Mouse (Mus musculus) right cerebral cortex, postnatal 14 days (tissue): Measurements from ENCODE around the gene Socs2.

ENCODE experiments used
- DNase-seq: peaks from one replicate; pipeline ENCODE4 v3.0.0; 2022

The Socs2 gene

GRCm38 (mm10) chr10:95416685-95417495 is at the start of gene Socs2:
Gene Socs2 (minus strand): TSS chr10:95417180.
- DNase-seq = peak; percentile 90

DNA sequence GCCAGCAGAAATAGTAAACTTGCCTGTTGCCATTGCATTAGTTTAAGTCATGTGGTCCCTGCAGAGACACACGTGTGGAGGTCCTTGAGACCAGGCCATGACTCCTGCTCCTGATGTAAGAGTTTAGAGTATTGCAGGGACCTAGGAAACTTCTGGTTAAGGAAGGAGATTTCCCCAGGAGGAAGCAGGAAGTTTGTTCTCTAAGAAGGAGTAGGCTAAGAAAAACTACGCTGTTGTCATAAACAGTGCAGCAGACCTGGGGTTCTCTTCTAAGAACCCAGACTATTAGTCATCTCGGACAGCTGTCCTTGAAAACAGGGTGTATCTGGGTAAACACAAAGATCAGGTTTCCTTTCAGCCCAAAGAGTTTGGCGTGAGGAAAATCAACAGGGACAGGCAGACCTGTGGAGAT is 48.5 kb upstream of the Socs2 start:
- DNase-seq = no peak

DNA sequence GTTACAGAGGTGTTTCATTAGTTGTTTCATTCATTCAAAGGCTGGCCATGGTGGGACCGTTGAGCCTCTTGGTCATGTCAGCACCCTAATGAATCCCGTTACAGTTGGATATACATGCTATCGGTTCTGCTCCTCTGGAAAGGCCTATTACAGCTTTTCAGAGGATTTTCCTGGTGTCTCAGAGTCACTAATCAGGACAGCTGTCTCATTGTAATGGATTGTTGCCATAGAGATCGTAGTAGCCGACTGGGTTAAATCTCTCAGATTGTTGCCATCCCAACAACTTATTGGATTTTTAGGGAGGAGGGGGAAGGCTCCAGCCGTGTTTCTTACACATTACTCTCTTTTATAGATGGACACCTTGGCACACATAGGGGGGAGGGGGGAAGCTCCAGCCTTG is 47.5 kb upstream of the Socs2 start:
- no peak for DNase-seq

GRCm38 (mm10) chr10:95462231-95462630 is 45.3 kb upstream of the Socs2 start:
- no peak for DNase-seq

- no peak for DNase-seq
Measured at GRCm38 (mm10) chr10:95461053-95461553, 44.1 kb upstream of the Socs2 start.

DNA sequence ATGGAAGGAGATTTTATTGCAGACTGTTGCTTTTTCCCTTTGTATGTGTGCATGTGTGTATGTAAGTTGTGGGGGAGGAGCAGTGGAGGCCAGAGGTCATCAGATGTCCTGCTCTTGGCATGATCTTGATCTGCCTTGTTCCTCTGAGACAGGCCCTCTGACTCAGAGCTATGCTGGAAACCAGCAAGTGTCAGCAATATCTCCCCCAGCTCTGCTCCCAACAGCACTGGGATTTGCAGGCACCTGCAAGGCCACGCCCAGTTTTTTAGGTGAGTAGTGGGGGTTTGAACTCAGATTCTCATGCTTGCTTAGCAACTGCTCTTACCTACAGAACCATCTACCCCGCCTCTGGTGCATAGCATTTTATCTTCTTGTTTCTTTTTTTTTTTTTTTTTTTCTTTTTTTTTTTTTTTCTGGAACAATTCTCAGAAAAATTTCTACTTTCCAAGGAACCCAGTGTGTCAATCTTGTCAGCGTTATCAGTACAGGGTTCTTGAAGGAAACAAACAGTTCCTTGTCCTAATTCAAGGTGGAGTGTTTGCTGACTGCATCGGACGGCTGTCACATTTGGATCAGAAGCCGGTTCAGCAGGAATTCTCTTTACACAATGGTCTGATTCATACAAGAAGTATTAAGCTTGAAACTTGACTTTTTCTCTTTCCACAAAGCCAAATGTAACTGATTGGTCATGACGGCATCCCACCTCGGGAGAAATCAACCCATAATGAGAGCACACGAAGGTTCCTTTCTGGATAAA is 41.2 kb upstream of the Socs2 start:
- no peak for DNase-seq

- DNase-seq = no peak
Measured at GRCm38 (mm10) chr10:95457367-95458049, 40.5 kb upstream of the Socs2 start.

- no peak for DNase-seq
Measured at GRCm38 (mm10) chr10:95456103-95456502, 39.1 kb upstream of the Socs2 start.

DNA sequence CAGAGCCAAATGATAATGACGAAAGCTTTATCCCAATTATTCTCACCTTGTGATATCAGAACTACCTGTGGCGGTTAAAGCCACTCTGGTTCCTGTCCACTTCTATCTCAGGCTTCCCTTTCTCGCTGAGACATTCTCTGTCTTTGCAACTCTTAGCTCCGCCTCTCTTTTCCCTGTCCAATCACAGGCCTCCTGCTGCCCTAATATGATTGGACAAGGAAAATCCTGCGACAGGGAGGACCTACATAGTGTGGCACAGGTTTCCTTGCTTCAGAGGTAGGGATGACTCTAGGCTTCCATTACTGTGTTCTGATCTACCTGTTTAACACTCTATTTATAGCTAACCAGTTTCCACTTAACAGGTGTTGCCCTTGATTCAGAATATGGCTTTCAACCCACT is 36.3 kb upstream of the Socs2 start:
- no peak for DNase-seq

DNA sequence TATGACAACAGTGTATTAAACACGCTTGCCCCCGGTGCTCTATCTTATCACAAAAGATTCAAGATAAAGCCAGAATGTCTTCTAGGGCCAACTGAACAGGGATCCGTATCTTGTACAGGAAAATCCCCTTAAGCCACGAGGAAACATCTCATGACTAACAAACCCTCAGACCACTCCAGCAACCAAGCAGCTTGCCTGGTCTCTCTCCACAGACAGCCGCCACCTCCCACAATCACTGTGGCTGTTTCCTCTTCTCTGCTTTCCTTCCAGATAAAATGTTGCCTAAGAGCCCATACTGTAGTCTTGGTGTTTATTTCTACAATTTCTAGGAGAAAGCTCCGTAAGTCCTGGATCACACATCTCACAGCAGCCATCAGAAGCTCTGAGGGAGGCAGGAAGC is 32.1 kb upstream of the Socs2 start:
- DNase-seq = no peak

DNA sequence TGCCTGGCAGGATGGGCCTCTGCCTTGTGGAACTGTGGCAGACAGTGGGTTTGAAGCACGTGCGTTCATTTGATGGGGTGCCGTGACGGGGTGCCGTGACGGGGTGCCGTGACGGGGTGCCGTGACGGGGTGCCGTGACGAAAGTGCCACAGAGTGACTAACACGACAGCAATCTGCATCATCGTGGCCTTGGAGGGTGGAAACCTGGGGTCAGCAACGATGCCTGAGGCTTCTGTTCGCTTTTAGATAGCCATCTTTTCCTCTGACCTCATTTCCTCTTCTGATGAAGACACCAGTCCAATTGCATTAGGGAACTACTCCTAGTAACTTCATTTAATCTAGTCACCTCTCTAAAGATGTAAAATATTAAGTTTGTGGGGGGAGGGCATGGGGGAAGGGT is 31.0 kb upstream of the Socs2 start:
- DNase-seq = no peak

DNA sequence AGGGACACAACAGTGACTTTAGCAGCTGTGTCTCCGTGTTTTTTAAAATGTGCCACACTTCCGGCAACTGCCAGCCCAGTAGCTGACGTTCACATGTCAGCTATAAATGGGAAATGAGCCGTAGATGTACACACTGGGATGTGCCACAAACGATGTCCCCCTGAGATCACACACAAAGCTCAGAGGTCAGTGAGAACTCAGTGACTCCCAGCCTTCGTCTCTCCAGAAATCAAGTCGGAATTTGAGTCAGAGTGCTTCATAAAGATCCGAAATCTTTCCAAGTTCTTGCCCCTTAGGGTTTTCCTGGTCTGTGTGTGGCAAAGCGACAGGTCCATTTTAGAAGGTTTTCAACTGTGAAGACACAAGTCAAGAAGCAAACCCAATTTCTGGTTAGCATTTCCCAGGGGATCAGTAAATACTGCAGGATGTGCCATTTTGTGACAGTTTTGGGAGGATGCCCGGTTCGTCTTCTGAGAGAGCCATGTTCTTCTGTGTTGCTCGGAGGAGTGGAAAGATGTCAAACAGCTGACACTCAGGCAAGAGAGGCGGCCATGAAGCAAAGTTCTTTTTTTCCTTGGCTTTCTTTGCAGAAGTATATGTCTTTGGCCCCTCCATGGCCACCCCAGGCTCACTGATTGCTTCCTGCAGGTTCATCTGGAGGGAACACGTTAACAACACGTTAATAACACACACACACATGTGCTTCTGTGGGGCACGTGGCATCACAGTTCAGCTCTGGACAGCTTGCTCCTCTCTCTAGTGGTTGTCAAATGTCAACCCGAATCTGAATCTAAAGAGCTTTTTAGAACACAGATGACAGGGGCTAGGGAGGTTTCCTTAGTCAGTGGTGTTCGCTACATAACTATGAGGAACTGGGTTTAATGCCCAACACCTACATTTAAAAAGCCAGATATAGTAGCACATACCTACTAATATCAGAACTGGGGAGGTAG is 28.4 kb upstream of the Socs2 start:
- DNase-seq = no peak

DNA sequence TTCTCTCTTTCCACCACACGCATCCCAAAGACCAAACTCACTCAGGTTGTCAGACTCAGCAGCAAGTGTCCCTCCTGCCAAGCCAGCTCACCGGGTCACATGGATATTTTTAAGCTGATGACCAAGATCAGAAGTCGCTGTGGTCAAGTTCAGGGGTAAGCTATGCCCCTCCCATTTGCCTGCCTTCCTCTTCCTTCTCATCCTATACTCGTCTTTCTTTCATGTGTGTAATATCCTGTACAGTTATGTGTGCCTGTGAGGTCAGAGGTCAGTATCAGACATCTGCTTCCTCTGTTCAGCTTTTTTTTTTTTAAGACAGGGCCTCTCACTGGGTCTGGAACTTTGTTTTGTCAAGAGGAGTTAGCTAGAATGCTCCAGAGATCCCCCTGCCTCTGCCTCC is 25.4 kb upstream of the Socs2 start:
- DNase-seq = no peak

- DNase-seq = no peak
Measured at GRCm38 (mm10) chr10:95440566-95440965, 23.6 kb upstream of the Socs2 start.

- DNase-seq = no peak
Measured at GRCm38 (mm10) chr10:95439718-95440339, 22.8 kb upstream of the Socs2 start.

- DNase-seq = no peak
Measured at GRCm38 (mm10) chr10:95438941-95439340, 22.0 kb upstream of the Socs2 start.

- no peak for DNase-seq
Measured at GRCm38 (mm10) chr10:95430271-95430670, 13.3 kb upstream of the Socs2 start.

GRCm38 (mm10) chr10:95429111-95429510 is 12.1 kb upstream of the Socs2 start:
- DNase-seq = no peak

GRCm38 (mm10) chr10:95426207-95427115 is 9.5 kb upstream of the Socs2 start:
- no peak for DNase-seq

- DNase-seq = no peak
Measured at GRCm38 (mm10) chr10:95422681-95423080, 5.7 kb upstream of the Socs2 start.

DNA sequence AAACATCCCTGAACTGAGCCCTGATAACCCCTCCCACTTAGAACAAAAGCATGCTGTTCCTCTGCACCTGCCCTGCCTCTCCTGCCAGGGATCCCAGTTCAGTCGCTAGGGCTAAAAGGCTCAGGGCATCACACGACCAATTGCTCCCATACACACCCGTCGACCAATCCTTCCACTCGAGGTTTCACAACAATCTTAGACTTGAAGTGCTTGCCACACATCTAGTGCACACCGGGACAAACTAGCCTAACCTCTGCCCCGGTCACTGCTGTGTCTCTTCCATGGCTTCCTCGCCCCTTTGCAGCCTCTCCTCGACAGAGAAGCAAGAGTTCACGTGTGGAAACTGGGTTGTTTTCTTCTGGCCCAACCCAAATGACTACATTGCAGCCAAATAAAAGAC is 3.3 kb upstream of the Socs2 start:
- no peak for DNase-seq
